Comparison of ENCODE assay signal across 8 mouse cellular contexts in the genomic region with DNA sequence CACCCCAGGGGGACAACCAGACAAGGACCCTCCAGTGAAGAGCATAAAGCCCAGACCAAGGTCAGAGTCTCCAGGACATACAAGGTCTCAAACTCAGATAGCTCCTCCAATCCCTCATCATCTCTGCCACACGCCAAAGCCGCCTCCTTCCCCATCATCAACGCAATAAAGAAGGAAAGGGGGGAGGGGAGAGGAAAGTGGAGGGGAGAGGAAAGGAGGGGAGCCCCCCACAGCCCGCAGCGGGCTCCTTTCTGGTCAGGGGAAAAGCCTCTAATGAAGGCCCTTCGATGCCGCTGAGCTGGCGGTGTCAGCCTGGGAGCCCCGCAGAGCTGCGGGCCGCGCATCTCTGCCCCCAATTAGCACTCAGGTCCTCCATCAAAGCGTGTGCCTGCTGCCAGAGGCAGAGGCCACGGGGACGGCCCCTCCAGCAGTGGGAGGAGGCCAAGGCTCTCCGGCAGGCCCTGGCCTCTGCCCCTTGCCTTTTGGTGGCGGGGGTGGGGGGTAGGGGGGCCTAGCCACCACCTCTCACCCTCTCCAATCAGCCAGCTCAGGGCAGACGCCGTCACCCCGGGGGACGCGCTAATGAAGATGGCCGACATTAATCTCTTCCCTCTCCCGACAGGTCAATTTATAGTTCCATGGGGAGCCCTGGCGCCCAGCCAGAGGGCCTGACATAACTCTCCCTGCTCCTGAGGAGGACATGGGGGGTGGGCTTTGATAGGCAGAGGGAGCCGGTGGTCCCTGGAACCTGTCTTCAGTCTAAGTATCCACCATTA. TPM values are rescaled to one million over a fixed set of nuclear protein-coding genes. Genes with fewer than 3 reads are reported as not detected.
A peak's percentile ranks its signal among the peaks of the same experiment; 100 is the strongest.
DNase-seq lines count a peak whose midpoint lies in the region; ATAC-seq lines count a peak whose summit lies in the region.

No protein-coding gene starts in this region.

- H3K4me3 ChIP-seq in heart, embryonic 13.5 days = peak overlapping the region; percentile 43
- H3K4me3 ChIP-seq in forebrain, embryonic 15.5 days = peak overlapping the region; percentile 62
- H3K4me3 ChIP-seq in midbrain, embryonic 12.5 days = peak overlapping the region; percentile 29

- peak overlapping the region; percentile 75 for H3K9ac ChIP-seq in heart, embryonic 13.5 days
- H3K9ac ChIP-seq in forebrain, embryonic 15.5 days (replicated peaks) = peak overlapping the region; percentile 58
- peak overlapping the region; percentile 50 for H3K9ac ChIP-seq in midbrain, embryonic 12.5 days (replicated peaks)

- DNase-seq in heart, postnatal 4 days = no peak
- DNase-seq in cerebellum, postnatal 10 days = peak; percentile 91 to 93
- DNase-seq in layer of hippocampus, postnatal 36 days = no peak
- DNase-seq in thymus, postnatal 25 days = no peak

- H3K9me3 ChIP-seq in heart, embryonic 13.5 days = no peaks in the 10 kb centered on the region
- no peaks in the 10 kb centered on the region for H3K9me3 ChIP-seq in forebrain, embryonic 15.5 days
- H3K9me3 ChIP-seq in midbrain, embryonic 12.5 days = no peaks in the 10 kb centered on the region

- H3K4me1 ChIP-seq in heart, embryonic 13.5 days = peaks cover 72% of the 10 kb centered on the region
- H3K4me1 ChIP-seq in forebrain, embryonic 15.5 days = peaks cover 78% of the 10 kb centered on the region
- H3K4me1 ChIP-seq in midbrain, embryonic 12.5 days = peaks cover 85% of the 10 kb centered on the region

- no peak for ATAC-seq in heart, embryonic 13.5 days (ENCODE audit: extremely low read depth, insufficient number of reproducible peaks, low FRiP score, low TSS enrichment)
- 0 out of 2 replicates have a peak, but pooled peaks have one; percentile 5 for ATAC-seq in forebrain, embryonic 15.5 days (replicated peaks)
- peak; percentile 23; the same call in 1 of the 2 replicates for ATAC-seq in midbrain, embryonic 12.5 days (ENCODE audit: low FRiP score, low read depth)
- no peak for ATAC-seq in erythroblast, adult 5-6 weeks (replicated peaks; ENCODE audit: low FRiP score, poor library complexity, severe bottlenecking)

- no peaks in the 10 kb centered on the region for H3K36me3 ChIP-seq in heart, embryonic 13.5 days
- H3K36me3 ChIP-seq in forebrain, embryonic 15.5 days = no peaks in the 10 kb centered on the region
- H3K36me3 ChIP-seq in midbrain, embryonic 12.5 days = no peaks in the 10 kb centered on the region

- H3K4me2 ChIP-seq in heart, embryonic 13.5 days = peak overlapping the region; percentile 88
- peak overlapping the region; percentile 70 for H3K4me2 ChIP-seq in forebrain, embryonic 15.5 days (replicated peaks)
- peak overlapping the region; percentile 55 for H3K4me2 ChIP-seq in midbrain, embryonic 12.5 days (replicated peaks)

- peaks cover 85% of the 10 kb centered on the region for H3K27me3 ChIP-seq in heart, embryonic 13.5 days (replicated peaks)
- no peaks in the 10 kb centered on the region for H3K27me3 ChIP-seq in forebrain, embryonic 15.5 days
- H3K27me3 ChIP-seq in midbrain, embryonic 12.5 days = peaks cover 86% of the 10 kb centered on the region

- peak overlapping the region; percentile 46; the same call in 1 of the 2 replicates for H3K27ac ChIP-seq in heart, embryonic 13.5 days (replicated peaks)
- H3K27ac ChIP-seq in forebrain, embryonic 15.5 days (replicated peaks) = peak overlapping the region; percentile 70
- peak overlapping the region; percentile 63 for H3K27ac ChIP-seq in midbrain, embryonic 12.5 days (replicated peaks)

- WGBS in heart, embryonic 13.5 days = 2% methylated on average over 26 of the region's 26 CpGs
- 0% methylated on average over 26 of the region's 26 CpGs for WGBS in forebrain, embryonic 15.5 days
- 2% methylated on average over 25 of the region's 26 CpGs for WGBS in midbrain, embryonic 12.5 days

RNA-seq across cellular contexts. Expression of a gene that starts 26.7 kb away (rescaled TPM):
- 4.6 and 4.8 TPM in 2 replicates for polyA plus RNA-seq in heart, embryonic 13.5 days (2015; fragmentation: Nextera tagmentation; extraction: Ambion mirVana)
- 10 to 100 TPM; 71.1 to 78.7 TPM for total RNA-seq in heart, postnatal 4 days (2021)
- 18.2 and 18.7 TPM in 2 replicates for polyA plus RNA-seq in forebrain, embryonic 15.5 days (2015; fragmentation: Nextera tagmentation; extraction: Ambion mirVana)
- 13.7 TPM in 2 replicates for polyA plus RNA-seq in midbrain, embryonic 12.5 days (2016; fragmentation: Nextera tagmentation; extraction: Ambion mirVana)
- total RNA-seq in erythroblast, adult 5-6 weeks (2015; ENCODE audit: low replicate concordance) = 20.5 and 22.1 TPM in 2 replicates
- 37.1 and 43.8 TPM in 2 replicates for total RNA-seq in erythroblast, adult 5-6 weeks (2017; ENCODE audit: low replicate concordance)
- total RNA-seq in layer of hippocampus, postnatal 36 days (2021) = 100 to 1,000 TPM; 212 to 230 TPM

Comparison
In these comparisons a context has a peak if more than half of its experiments do, and no peak if none do; other contexts are left out.
1. ATAC-seq: peak in forebrain, embryonic 15.5 days (single experiment) and midbrain, embryonic 12.5 days (single experiment); none in heart, embryonic 13.5 days (single experiment) and erythroblast, adult 5-6 weeks (single experiment).
2. DNase-seq: peak in cerebellum, postnatal 10 days (2 of 2); none in heart, postnatal 4 days (single experiment), layer of hippocampus, postnatal 36 days (0 of 2) and thymus, postnatal 25 days (single experiment).
3. Peak in every context shown above with its lines, with median percentiles within 50 percentile points of each other: H3K27ac ChIP-seq, H3K4me2 ChIP-seq, H3K4me3 ChIP-seq and H3K9ac ChIP-seq.